Mouse (Mus musculus): ENCODE data around the gene Lpar2. TPM values are rescaled to one million over a fixed set of nuclear protein-coding genes. Genes with fewer than 3 reads are reported as not detected.

Lpar2 gene
- total RNA-seq, 2 experiments from 2014 or later = 0.14 TPM; not detected in 1

- DNase-seq = no peak
- H3K27ac ChIP-seq = no peak overlapping the region
- no peak overlapping the region for H3K4me3 ChIP-seq
- intact Hi-C loops (cut with DNase I) = no loop called here
- TF ChIP-seq CTCF (IDR thresholded peaks at IDR 0.05) = no peak
These were observed 28.8 kb downstream of the Lpar2 start for GRCm38 (mm10) chr8:69850926-69851506.

- Histone ChIP-seq H3K4me3 (no peak overlapping the region), H3K27ac (no peak overlapping the region)
- no peak for DNase-seq
- TF ChIP-seq CTCF (IDR thresholded peaks at IDR 0.05) = no peak
- intact Hi-C loops (cut with DNase I) = no loop called here
These were observed 31.6 kb downstream of the Lpar2 start for GRCm38 (mm10) chr8:69853869-69854268.

GRCm38 (mm10) chr8:69860807-69861206, 38.6 kb downstream of the Lpar2 start:
- TF ChIP-seq CTCF (IDR thresholded peaks at IDR 0.05) = no peak; the same call in 1 of the 2 replicates
- no peak for DNase-seq
- Histone ChIP-seq H3K4me3 (no peak overlapping the region), H3K27ac (no peak overlapping the region)
- intact Hi-C loops (cut with DNase I) = no loop called here

- intact Hi-C loops (cut with DNase I) = no loop called here
These were observed 39.0 kb downstream of the Lpar2 start for GRCm38 (mm10) chr8:69861251-69861650.

GRCm38 (mm10) chr8:69863387-69864020, 41.3 kb downstream of the Lpar2 start:
- Histone ChIP-seq H3K4me3 (no peak overlapping the region), H3K27ac (no peak overlapping the region)
- no peak for DNase-seq
- intact Hi-C loops (cut with DNase I) = no loop called here
- no peak for TF ChIP-seq CTCF (IDR thresholded peaks at IDR 0.05)

More at GRCm38 (mm10) chr8:69861251-69861650, 39.0 kb downstream of the Lpar2 start:
- no peak for TF ChIP-seq CTCF (IDR thresholded peaks at IDR 0.05)
- no peak for DNase-seq
- Histone ChIP-seq H3K27ac (no peak overlapping the region), H3K4me3 (no peak overlapping the region)

GRCm38 (mm10) chr8:69864180-69864579, 42.0 kb downstream of the Lpar2 start:
- no peak overlapping the region for H3K27ac ChIP-seq
- no peak for DNase-seq
- no peak overlapping the region for H3K4me3 ChIP-seq
- no peak for TF ChIP-seq CTCF (IDR thresholded peaks at IDR 0.05)
- intact Hi-C loops (cut with DNase I) = no loop called here

- Histone ChIP-seq H3K4me3 (no peak overlapping the region), H3K27ac (peak overlapping the region; percentile 73)
- intact Hi-C loops (cut with DNase I) = no loop called here
- DNase-seq = no peak
- no peak for TF ChIP-seq CTCF (IDR thresholded peaks at IDR 0.05)
These were observed 45.6 kb downstream of the Lpar2 start for GRCm38 (mm10) chr8:69867696-69868326.

- intact Hi-C loops (cut with DNase I) = loop anchor here (10.0 kb wide), 1 partner anchor 245 kb away; the partner anchor contains the start of gene Zfp868
- DNase-seq = no peak
- H3K27ac ChIP-seq = no peak overlapping the region
- no peak for TF ChIP-seq CTCF (IDR thresholded peaks at IDR 0.05)
- no peak overlapping the region for H3K4me3 ChIP-seq
These were observed 48.0 kb downstream of the Lpar2 start for GRCm38 (mm10) chr8:69870003-69870765.

GRCm38 (mm10) chr8:69870907-69871306, 48.7 kb downstream of the Lpar2 start:
- Histone ChIP-seq H3K27ac (no peak overlapping the region), H3K4me3 (no peak overlapping the region)
- intact Hi-C loops (cut with DNase I) = loop anchor here (10.0 kb wide), 1 partner anchor 246 kb away; the partner anchor contains the start of gene Zfp868
- no peak for TF ChIP-seq CTCF (IDR thresholded peaks at IDR 0.05)
- DNase-seq = no peak

GRCm38 (mm10) chr8:69874155-69874554, 51.9 kb downstream of the Lpar2 start:
- Histone ChIP-seq H3K4me3 (peak overlapping the region; percentile 30), H3K27ac (peak overlapping the region; percentile 85)
- intact Hi-C loops (cut with DNase I) = loop anchor here (1.0 to 10.0 kb wide), 3 partner anchors 17 to 249 kb away; partner anchors contain the start of gene Zfp868
- DNase-seq = peak; percentile 77
- peak; percentile 97 for TF ChIP-seq CTCF (IDR thresholded peaks at IDR 0.05)

GRCm38 (mm10) chr8:69874654-69875053, 52.4 kb downstream of the Lpar2 start:
- peak; percentile 88 for DNase-seq
- Histone ChIP-seq H3K27ac (peak overlapping the region; percentile 85), H3K4me3 (peak overlapping the region; percentile 30)
- TF ChIP-seq CTCF (IDR thresholded peaks at IDR 0.05) = no peak
- intact Hi-C loops (cut with DNase I) = loop anchor here (1.0 to 10.0 kb wide), 3 partner anchors 17 to 250 kb away; partner anchors contain the start of gene Zfp868

GRCm38 (mm10) chr8:69876097-69876496, 53.9 kb downstream of the Lpar2 start:
- no peak overlapping the region for H3K4me3 ChIP-seq
- peak overlapping the region; percentile 85 for H3K27ac ChIP-seq
- no peak for DNase-seq
- TF ChIP-seq CTCF (IDR thresholded peaks at IDR 0.05) = no peak
- intact Hi-C loops (cut with DNase I) = loop anchor here (10.0 kb wide), 1 partner anchor 251 kb away; the partner anchor contains the start of gene Zfp868
